Mouse (Mus musculus) embryonic fibroblast, embryonic 13.5 days (primary cell): ENCODE data around the gene Sh2d3c.

ENCODE experiments used
- CTCF ChIP-seq: IDR thresholded peaks from 2 replicates; pipeline ENCODE4 v1.5.1; 2011; ENCODE audit warnings: mild to moderate bottlenecking, control low read depth, low read length, moderate library complexity, borderline replicate concordance; ENCODE audit not compliant: insufficient read depth
- POLR2A ChIP-seq: IDR thresholded peaks from 2 replicates; pipeline ENCODE4 v1.6.1; 2011; ENCODE audit warnings: low read depth, mild to moderate bottlenecking, control low read depth, low read length, moderate library complexity

DNA sequence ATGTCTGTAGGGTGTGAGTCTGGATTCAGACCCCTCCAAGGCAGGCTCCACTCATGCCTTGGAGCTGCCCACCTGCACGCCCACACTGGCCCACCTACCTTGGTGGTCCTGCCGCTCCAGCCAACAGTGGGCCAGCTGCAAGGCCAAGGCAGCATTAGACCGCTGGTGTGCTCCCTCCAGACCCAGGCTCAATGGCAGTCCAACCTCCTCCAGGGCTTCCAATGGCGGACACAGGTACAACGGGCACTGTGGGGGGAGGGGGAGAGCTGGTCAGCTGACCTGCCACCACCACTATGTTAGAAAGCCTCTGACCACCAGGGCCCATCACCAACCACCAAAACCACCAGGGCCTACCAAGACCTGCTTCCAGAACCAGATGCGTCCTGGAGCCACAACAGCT, 34.2 kb upstream of the Sh2d3c start:
- TF ChIP-seq POLR2A (no peak), CTCF (no peak)
